29 mouse cellular contexts compared by ENCODE assay signal in genomic region chr4:75386271-75386938, GRCm38 (mm10).
DNase-seq lines count a peak whose midpoint lies in the region; ATAC-seq lines count a peak whose summit lies in the region.
"Had no signal": no experiment of that assay in that cellular context is flagged by ENCODE, and none has a peak within 500 bp of the region (broad histone marks: within the 10 kb centered on the region; RNA-seq: fewer than 3 reads in every experiment).

No protein-coding gene starts in this region.

- no peak for ATAC-seq in midbrain, embryonic 15.5 days (replicated peaks)
- ATAC-seq: activated CD4-positive, CD25-positive, alpha-beta regulatory T cell, adult 4 months; forebrain, embryonic 13.5 days had no signal

- H3K4me3 ChIP-seq in midbrain, embryonic 10.5 days: no peak overlapping the region
- no peak overlapping the region for H3K4me3 ChIP-seq in midbrain, embryonic 15.5 days
- H3K4me3 ChIP-seq: embryonic facial prominence, embryonic 15.5 days; forebrain, embryonic 13.5 days; hindbrain, embryonic 10.5 days; limb, embryonic 10.5 days; limb, embryonic 15.5 days; liver, embryonic 13.5 days; myocyte; neural tube, embryonic 12.5 days had no signal

- H3K4me1 ChIP-seq in midbrain, embryonic 10.5 days: peaks cover 10% of the 10 kb centered on the region
- H3K4me1 ChIP-seq in midbrain, embryonic 15.5 days: 0 out of 2 replicates have a peak, but pooled peaks cover 3% of the 10 kb centered on the region
- H3K4me1 ChIP-seq: forebrain, embryonic 13.5 days; limb, embryonic 10.5 days; limb, embryonic 15.5 days; liver, embryonic 13.5 days; neural tube, embryonic 12.5 days had no signal

- no peak overlapping the region for H3K27ac ChIP-seq in midbrain, embryonic 10.5 days (replicated peaks)
- no peak overlapping the region for H3K27ac ChIP-seq in midbrain, embryonic 15.5 days
- H3K27ac ChIP-seq: embryonic facial prominence, embryonic 15.5 days; forebrain, embryonic 13.5 days; hindbrain, embryonic 10.5 days; limb, embryonic 10.5 days; limb, embryonic 15.5 days; liver, embryonic 13.5 days; macrophage; neural tube, embryonic 12.5 days had no signal

- intact Hi-C loops in left cerebral cortex, postnatal 4 days (cut with DNase I): no loop called here

- no peaks in the 10 kb centered on the region for H3K36me3 ChIP-seq in midbrain, embryonic 10.5 days
- no peaks in the 10 kb centered on the region for H3K36me3 ChIP-seq in midbrain, embryonic 15.5 days (replicated peaks)
- H3K36me3 ChIP-seq: embryonic facial prominence, embryonic 15.5 days; hindbrain, embryonic 10.5 days; limb, embryonic 10.5 days; limb, embryonic 15.5 days; liver, embryonic 13.5 days; neural tube, embryonic 12.5 days had no signal

- no peaks in the 10 kb centered on the region; the same call in 1 of the 2 replicates for H3K27me3 ChIP-seq in midbrain, embryonic 10.5 days (ENCODE audit: low read depth, poor library complexity, severe bottlenecking)
- H3K27me3 ChIP-seq in midbrain, embryonic 15.5 days (replicated peaks): no peaks in the 10 kb centered on the region
- H3K27me3 ChIP-seq: embryonic facial prominence, embryonic 15.5 days; forebrain, embryonic 13.5 days; limb, embryonic 15.5 days; liver, embryonic 13.5 days; neural tube, embryonic 12.5 days had no signal

- no peak overlapping the region for H3K4me2 ChIP-seq in midbrain, embryonic 15.5 days
- H3K4me2 ChIP-seq: embryonic facial prominence, embryonic 15.5 days; forebrain, embryonic 13.5 days; limb, embryonic 15.5 days; liver, embryonic 13.5 days; neural tube, embryonic 12.5 days had no signal

- no peaks in the 10 kb centered on the region for H3K9me3 ChIP-seq in midbrain, embryonic 10.5 days (replicated peaks)
- H3K9me3 ChIP-seq in midbrain, embryonic 15.5 days: no peaks in the 10 kb centered on the region
- H3K9me3 ChIP-seq: embryonic facial prominence, embryonic 15.5 days; forebrain, embryonic 13.5 days; hindbrain, embryonic 10.5 days; limb, embryonic 10.5 days; limb, embryonic 15.5 days; liver, embryonic 13.5 days; neural tube, embryonic 12.5 days had no signal

- WGBS in midbrain, embryonic 10.5 days: 34% methylated on average over 3 of the region's 3 CpGs
- 21% methylated on average over 3 of the region's 3 CpGs for WGBS in midbrain, embryonic 15.5 days

- peak; percentile 34 for DNase-seq in midbrain, embryonic 10.5 days (ENCODE audit: low spot score)
- DNase-seq in embryo, embryonic 11 days: peak; percentile 8
- DNase-seq in mesoderm, embryonic 11.5 days (ENCODE audit: low read depth, low spot score): peak; percentile 5
- peak; percentile 22 for DNase-seq in retina, embryonic 14.5 days (ENCODE audit: low spot score)
- DNase-seq in left cerebral cortex, postnatal 4 days: no peak
- no peak for DNase-seq in cerebellum, adult 11 months
- no peak for DNase-seq in yolk sac, embryonic 10.5 days (ENCODE audit: low spot score)
- DNase-seq: adrenal gland, adult 2 months; B cell, adult 2 months; cerebellum, adult 11-12 months; cerebellum, adult 9-11 months; gastrocnemius, postnatal 10 days; heart, postnatal 14 days; kidney, adult 11 months; layer of hippocampus, postnatal 36 days; liver, embryonic 13.5 days; lung, adult 2 months; lung, postnatal 10 days; thymus, postnatal 4 days had no signal

- H3K9ac ChIP-seq in midbrain, embryonic 15.5 days: no peak overlapping the region
- H3K9ac ChIP-seq: embryonic facial prominence, embryonic 15.5 days; forebrain, embryonic 13.5 days; limb, embryonic 15.5 days; liver, embryonic 13.5 days; neural tube, embryonic 12.5 days had no signal

Comparison
In these comparisons a context has a peak if more than half of its experiments do, and no peak if none do; other contexts are left out.
1. DNase-seq: peak in midbrain, embryonic 10.5 days (single experiment), embryo, embryonic 11 days (single experiment), mesoderm, embryonic 11.5 days (single experiment) and retina, embryonic 14.5 days (single experiment); none in left cerebral cortex, postnatal 4 days (single experiment), cerebellum, adult 11 months (single experiment) and yolk sac, embryonic 10.5 days (single experiment).